Mouse (Mus musculus) A20 (cell line): Measurements from ENCODE around the gene Vps8.

Experiments used
- DNase-seq: peaks from one replicate; pipeline ENCODE4 v3.0.0-alpha.2; 2011; ENCODE audit warnings: low read depth, low spot score

Gene Vps8

DNA sequence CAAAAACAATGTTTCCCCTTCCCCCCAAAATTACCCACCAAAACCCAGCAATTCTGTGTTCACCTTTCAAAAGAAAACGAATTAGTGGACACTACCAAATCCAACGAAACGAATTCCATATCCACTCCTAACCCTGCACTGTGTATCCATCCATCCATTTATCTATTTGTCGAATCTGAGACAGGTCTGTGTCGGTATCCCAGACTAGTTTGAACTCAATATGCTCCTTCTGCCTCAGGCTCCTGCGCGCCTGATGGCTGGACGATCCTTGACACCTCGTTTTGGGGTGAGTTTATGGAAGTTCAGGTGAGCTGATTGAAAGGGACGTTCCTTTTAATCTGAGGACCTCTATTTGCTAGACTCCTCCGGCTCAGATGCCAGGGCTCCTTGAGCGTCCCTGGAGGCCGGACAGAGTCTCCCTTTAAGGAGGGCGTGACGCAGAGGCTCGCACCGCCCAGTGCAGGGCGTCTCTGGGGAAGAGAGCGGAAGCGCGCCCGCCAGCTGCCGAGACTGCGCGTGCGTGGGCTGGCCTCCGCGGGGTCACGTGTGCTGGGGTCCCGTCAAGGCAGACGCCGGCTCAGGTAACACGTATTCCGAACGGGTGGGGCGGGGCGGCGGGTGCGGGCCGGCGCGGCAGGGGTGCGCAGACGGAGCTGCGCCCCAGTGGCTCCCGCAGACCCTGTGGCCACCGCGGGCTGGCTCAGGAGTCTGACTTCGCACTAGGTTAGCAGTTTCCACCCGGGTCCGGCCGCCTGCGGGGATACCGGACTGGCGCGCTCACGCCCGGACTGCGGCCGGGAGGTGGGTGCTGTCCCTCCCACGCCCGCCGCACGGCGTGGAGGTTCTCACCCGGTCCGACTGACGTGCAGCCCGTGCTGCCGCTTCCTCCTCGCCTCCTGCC lies at the start of gene Vps8:
Vps8 (plus strand) TSS at position 474 of the 901 bp plus-strand sequence.
- DNase-seq: peak; percentile 98

DNA sequence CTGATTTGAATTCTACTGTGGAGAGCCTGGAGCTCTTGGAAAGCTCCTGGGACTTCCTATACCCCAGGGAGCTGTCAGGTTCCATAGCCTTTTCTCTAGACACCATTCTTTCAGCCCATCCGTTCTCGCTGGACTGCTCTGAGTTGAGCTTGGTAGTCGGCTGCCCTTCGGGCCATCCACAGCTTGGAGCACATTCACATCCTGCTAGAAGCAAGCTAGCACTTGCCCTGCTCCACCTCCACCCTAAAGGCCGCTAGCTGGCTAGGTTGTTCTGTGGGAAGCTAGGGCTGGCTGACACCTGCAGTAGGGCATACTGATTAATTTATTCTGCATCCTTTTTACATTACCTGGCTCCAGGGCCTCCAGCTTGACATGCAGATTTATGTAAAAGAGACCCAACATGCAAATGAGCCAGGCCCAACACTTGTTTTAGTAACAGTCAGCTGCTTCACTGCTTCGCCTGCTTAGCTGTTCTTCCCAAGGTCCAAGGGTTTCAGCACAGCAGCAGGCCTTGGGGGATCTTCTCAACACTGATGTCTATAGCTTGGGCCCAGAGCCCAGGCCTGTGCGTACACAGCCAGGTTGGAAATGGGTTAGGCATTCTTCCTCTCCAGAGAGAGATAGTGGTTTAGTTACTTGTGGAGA lies 49.5 kb upstream of the Vps8 start:
- DNase-seq: peak; percentile 63

DNA sequence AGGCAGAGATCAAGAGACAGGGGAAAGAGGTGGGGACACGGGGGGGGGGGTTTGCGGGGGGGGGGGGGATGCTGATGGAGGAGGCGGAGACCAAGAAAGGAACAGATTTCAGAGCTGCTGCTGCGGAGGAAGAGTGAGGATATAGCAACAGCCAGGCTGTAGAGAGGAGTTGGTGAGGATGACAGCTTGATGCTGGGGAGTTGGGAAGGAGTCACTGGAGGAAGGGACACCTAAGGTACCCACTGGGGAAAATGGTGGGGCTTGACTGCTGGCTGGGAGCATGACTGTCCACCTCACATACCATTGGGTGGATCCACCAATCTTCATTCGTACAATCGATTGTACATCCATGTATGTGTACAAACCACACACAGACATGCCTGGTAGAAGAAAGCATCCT lies 48.9 kb upstream of the Vps8 start:
- DNase-seq: no peak

DNA sequence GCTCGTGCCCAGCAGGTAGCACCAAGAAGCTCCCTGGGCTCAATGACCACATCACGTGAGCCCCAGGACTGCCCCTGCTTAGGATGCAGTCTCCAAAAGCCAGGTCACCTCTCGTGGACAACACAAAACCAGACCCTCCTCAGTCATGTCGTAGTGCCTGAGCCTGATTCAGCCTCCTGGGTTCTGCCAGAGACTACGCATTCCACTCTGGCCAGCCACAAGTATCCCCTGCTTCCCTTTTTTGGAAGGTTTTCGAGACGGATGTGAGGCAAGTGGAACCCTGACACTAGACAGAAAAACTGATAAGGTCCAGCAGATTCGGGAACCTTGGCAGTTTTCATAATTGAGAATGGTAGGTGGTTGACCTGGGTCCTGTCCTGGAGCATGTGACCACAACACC lies 47.8 kb upstream of the Vps8 start:
- DNase-seq: no peak

DNA sequence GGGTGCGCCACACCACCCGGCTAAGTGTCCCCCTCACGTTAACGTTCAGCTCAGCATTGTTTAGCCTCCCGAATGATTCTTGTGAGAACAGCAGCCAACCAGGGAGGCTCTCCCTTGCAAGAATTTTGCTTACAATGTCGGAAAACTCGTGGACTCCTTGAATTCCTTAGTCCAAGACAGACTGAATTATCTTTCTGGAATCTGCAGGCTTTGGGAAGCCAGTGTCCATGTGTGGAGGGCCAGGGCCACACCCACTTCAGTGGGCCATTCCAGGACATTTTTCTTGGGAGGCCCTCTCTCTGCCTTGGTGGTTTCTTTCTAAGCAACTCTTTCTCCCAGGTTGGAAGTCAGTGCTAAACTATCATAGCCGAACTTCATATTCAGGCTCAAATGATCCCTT lies 46.6 kb upstream of the Vps8 start:
- DNase-seq: no peak

DNA sequence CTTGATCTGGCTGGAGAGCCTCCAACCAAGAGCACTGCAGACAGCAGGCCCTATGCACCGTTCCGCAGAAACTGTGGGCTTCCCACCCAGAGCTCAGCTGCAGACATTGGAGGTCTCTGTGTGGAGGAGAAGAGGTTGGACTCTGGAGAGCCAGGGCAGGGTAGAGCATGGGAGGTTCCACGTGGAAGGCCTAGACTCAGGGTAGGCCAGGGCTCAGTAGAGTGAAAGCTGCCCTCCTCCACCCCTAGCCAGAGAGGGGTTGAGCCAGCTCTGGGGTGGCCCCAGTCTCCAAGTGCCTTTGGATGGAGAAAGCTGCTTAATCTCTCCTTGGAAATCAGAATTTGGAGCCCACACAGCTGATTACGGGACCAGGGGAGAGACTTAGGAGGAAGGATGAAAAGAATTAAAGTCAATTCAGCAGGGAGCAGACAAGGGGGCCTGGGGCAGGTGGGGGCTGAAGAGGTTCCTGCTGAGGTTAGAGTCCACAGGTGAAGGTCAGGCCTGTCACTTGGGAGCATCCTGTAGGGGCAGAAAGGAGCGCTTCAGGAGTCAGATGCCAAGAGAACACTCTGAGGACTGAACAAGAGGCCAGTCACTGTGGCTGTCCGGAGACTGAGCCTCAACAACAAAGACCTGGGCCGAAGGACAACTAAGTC lies 45.8 kb upstream of the Vps8 start:
- no peak for DNase-seq

DNA sequence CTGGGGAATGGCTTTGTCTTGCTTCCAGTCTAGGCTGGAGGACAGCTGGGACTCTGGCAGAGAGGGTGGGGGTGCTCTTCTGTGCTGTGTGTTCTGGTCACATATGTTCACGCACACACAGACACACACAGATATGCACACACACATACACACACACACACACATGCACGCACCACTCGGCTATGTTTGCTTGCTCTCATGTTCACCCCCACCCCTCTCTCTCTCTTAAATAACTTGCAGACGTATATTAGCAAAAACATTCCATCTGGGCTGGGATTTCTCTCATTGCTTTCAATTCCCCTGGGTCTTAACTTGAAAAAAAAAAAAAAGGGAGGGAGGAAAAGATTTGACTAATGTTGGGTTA lies 45.3 kb upstream of the Vps8 start:
- DNase-seq: no peak

DNA sequence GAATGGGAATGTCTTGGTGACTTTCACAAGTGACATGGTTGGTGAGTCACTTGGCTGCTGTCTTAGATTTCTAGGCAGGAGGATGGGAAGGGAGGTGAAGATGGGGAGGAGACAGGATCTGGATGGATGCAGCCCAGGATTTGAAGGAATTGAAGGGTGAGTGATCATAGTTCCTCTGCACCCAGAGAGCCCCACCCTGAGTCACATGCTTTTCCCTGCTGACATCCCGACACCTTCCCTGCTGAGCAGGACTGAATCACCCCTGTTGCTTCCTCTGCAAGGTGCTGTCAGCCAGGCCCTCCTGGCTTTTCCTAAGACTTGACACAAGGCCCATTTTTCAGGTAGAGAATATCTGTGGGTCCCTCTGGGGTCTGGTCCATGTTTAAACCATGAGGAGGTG lies 41.4 kb upstream of the Vps8 start:
- no peak for DNase-seq

DNA sequence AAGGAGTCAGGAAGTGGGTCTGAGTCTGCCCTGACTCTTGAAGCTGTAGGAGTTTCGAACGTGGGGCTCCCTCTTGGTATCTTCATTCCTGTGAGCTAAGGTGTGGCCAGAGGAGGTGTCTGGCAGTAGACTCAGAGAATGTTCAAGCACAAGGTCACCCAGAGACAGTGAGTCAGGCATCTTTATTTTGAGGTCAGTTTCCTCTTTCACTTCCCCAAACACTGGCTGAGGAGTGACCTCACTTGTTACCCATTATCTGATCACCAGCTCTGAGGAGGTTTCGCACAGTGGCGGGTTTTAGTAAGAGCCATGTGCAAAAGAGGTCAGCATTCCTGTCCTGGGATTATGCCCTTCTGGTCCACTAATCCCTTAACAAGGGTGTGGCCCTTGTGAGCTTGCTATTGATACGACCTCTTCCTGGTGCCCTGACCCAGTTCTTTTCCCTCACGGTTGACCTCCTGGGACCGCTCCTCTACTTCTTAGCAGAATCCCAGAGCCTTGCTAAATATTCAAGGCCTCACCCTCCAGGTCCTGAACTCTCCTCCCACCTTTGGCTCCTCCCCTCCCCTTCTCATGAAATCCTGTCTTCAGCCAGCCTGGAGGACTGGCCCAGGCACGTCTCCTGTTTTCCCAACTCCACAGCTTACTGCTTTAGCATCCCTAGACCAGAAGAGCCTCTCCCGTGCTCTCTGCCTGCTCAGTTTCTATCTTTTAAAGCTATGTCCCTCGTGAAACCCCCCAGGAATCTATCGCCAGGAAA lies 40.6 kb upstream of the Vps8 start:
- DNase-seq: peak; percentile 88

DNA sequence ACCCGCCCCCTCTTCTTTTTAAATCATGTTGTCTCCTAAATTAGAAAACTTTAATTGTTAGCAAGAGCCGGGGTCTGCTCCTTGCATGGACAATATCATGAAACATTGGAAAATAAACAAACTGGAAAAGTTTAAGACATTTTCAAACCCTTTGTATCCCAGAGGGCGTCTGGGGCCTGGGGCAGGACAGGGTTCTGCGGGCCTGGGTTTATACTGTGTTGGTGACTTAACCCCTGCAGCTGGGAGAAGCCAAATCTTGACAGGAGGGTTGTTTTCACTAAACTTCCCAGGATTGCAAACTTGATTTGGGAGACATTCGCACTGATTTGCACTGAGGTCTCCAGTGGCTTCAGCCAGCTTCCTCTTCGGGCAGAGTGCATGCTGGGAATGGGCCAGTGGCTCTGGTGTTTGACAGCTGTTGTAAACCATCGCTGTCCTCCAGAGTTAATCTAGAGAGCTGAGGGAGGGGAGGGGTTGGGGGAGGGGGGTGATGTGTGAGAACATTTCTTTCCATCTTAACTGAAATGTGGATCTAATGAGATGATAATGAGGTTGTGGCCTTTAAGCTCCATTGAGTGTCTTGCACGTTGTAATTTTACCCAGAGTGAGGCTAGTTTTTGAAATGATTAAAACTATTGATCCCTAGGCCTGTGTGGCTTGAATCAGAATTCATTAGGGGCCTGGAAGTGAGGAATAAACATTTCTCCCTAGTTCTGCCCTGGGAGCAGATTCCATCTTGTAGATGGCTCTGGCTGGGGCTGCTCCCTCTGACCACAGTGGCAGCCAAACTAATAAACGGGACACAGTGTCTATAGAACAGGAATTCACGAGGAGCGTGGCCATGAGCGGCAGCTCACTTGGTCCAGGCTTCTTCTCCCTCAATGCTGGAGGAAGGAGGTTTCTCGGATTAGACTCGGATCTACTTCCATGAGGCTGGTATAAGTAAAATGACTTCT lies 36.7 kb upstream of the Vps8 start:
- no peak for DNase-seq

DNA sequence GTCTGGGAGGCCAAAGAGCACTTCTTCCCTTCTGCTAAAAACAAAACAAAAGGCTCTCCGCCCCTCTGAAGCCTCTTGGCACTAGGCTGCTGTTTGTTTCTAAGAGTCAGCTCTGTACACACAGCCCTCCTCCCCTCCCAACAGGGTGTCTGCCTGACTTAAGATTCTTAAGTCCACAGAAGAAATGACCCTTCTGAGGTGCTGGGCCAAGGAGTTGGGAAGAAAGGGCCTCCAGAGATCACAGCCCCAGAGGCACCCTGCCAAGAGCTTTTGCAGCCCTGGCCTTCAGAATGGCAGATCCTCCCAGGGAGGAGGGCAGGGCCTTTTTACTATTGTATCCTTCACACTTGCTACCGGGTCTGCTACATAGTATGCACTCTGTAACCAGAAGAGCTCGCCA lies 33.6 kb upstream of the Vps8 start:
- peak; percentile 42 for DNase-seq

DNA sequence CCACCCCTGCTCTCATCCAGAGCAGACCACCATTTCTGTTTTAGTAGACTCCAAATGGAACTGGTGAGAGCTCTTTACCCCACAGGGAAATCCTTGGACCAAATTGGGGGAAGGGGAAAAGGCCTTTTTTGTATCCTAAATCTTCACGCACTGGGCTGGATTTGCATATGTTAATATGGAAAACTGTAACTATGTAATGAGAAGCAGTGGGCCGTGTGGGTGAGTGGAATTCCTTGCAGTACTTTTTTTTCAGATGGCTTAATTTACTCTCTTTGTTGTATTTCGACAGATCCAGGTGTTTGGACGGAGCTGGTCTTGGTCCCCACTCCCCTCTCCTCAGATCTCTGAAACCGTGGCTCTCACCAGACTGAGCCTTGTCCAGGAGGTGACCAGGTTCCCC lies 32.2 kb upstream of the Vps8 start:
- no peak for DNase-seq

DNA sequence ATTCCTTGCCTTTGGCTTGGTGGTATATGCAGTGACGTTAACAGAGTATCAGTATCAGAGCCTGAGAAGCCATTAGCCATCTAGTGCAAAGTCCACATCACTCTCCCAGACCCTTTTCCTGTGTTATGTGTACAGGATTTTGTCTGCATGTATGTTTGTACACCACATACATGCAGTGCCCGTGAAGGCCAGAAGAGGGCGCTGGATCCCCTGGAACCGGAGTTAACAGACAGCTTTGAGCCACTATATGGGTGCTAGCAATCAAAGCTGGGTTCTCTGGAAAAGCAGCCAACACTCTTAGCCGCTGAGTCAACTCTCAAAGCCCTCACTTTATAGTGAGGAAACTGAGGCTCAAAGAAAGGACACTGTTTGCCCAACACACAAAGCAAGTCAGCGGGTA lies 30.8 kb upstream of the Vps8 start:
- peak; percentile 62 for DNase-seq

DNA sequence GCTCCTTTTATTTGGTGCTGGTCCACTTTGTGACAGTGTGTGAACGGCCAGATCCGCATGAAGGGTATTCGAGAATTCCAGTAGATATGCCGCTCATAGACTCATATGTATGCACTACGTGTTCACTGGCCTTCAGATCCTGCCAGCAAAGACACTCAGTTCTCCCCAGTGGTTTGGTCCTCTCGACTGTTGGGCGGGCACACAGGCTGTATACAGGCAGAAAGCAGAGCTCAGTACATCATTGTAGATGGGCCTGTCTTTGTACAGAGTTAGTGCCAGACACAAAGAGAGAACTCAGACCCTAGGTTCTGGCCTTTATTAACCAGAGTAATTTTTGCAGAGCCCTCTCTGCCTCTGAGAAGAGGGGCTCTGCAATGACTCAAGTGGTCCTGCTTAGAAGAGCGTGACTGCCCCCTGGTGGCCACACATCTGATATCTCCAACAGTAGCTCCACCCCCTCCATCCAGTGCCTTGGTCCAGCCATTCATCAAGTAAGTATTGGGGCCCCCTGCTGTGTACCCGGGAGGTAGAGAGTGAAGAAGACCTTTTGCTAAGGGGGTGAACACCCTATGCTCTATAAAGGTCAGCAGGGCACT lies 30.3 kb upstream of the Vps8 start:
- peak; percentile 91 for DNase-seq

DNA sequence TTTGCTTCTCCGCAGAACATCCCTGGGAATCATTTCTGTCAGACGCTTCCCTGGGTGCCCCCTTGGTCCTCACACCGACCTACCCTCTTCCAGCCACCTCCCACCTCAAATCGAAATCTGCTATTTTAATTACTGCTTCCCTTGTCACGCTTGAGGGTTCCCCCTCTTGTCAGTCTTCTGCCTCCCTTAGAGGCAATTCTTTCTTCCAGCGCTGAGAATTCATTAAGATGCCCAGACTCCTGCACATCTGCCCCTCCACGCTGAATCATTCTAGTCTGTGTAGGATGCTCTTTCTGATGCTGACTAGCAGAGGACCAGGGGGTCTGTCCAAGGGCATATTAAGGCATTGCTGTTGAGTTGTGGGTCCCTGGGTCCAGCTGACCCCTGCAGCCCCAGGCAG lies 27.4 kb upstream of the Vps8 start:
- DNase-seq: no peak

DNA sequence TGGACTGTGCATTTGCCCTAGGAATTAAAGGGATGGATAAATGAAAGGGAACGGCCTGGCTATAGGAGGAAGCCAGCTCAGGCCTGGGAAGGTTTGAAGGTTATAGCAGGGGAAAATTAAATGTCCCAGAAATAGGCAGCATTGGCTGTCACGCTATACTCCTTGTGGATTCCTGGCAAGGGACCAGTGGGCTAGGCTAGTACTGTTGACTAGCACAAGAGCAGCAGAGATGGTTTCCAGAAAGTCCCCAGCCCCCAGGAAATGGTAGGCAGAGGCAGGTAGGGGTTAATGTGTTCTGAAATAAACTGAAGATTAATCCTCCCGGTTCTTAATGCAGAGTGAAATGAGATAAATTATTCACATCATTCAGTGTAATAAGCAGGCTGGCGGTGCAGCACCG lies 25.2 kb upstream of the Vps8 start:
- DNase-seq: no peak

DNA sequence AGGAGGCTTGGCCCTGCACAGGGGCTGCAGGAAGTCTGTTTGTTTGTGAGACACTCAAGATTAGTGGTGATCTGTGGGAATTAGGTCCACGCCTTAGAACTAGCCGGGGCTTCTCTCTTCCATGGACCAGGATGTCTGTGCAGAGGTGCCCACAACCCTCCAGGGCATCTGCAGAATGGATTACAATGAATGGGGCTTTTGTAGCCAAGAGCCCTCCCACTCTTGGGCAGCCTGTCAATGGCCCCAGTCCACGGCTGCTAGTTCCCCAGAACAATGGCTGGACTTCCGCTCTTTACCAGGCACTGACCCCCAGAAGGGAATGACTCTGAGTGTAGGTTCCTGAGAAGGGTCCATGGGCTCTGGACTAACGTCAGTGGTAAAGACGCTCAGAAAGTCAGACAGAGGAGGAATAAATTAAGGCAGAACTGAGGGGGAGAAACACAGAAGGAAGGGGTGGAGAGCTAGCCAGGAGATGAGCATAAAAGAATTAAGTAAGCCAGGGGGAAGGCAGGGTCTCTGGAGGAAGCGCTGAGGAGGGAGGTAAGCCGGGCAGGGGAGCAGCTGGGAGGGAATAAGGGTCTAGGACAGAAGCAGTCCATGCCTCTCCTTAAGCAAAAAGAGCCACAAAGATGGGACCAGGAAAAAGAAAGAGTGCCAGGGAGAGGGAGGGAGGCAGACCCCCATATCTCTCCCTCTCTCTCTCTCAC lies 24.4 kb upstream of the Vps8 start:
- no peak for DNase-seq

DNA sequence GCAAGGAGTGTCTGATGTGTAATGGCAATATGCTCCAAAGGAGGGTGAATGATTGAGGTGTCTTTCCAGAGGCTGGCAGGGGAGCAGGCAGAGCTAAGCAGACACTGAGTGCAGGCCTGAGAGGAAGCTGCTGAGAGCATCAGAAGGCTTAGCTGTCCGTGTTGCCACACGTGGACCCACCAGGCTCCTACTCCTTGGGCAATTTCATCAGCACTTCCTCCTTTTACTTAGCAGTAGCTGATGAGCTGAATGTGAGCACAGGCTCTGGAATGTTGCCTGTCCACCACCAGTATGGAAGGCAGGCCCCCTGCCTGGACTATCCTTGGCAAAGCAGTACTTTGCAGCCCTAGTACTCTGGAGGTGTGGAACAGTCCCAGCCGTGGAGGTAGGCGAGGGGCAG lies 23.0 kb upstream of the Vps8 start:
- no peak for DNase-seq

DNA sequence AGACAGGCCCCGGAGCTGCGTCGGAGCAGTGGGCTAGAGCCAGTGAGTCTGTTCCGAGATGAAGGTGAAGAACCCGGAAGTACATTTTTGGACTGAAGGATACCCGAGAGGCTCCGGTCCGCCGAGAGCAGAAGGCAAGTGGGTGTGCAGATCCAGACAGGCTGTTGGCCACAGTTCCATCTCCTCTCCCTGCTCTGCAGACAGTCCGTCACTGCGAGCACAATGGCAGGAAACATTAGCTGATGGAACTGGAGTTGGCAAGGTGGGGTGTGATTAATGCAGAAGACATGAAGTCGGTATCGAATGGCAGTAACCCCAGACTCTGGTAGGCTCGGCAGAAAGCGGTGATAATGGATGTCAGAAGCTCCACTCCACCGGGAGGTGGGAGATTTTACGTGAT lies 20.9 kb upstream of the Vps8 start:
- DNase-seq: no peak

DNA sequence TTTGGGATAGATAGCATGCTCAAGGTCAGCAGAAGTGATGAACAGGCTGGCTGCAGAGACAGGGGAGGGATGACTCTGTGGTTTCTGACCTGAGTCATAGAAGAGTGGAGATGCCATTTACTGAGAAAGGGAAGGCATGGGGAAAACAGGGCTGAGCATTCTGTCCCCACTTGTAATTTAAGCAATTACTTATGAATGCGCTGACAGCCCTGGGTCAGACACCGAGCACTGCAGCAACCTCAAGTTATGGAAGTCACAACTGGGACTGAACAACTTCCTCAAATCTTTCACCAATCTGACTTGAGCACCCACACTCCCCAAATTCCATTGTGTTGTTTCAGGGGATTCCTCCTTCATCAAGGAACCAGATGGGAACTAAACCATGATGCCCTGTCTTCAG lies 19.5 kb upstream of the Vps8 start:
- DNase-seq: no peak
